Mouse (Mus musculus) lung, adult 2 months (tissue): ENCODE data around the gene Nsd1.

Experiments used
- CTCF ChIP-seq: fragments of 200-500 bp; IDR thresholded peaks from 2 replicates; pipeline ENCODE4 v1.5.1; 2011; ENCODE audit warnings: mild to moderate bottlenecking, low read length, control low read depth; ENCODE audit not compliant: insufficient read depth
- POLR2A ChIP-seq: fragments of 200-500 bp; IDR thresholded peaks from 2 replicates; pipeline ENCODE4 v1.6.1; 2011; ENCODE audit warnings: low read depth, mild to moderate bottlenecking, control low read depth, low read length, borderline replicate concordance; ENCODE audit errors: extremely low read depth

DNA sequence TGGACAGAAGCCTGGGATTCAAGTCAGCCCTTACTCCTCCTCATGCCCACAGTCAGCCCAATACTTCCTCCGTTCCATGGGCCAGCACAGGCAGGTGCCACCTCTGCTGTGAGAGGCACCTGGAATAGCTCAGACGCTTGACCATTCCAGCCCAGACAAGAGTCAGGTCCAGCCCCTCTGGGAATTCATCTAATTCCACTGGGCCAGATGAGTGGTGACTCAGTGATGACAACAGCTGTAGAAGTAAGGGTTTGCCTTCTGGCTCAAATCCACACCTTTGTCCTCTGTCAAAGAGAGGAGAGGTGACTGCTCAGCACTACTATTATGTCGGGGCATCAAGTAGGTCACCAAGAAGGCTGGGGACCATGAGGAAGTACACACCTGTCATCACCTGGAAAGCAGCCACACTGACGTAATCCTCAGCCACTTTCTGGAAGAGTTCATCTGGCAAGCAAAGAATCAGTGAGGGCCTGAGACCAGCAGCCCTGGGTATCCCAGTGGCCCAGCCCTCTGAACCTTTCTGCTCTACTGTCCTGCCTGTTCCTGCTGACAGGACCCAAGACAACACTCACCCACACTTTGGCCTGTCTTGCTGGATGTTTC lies 110.5 kb downstream of the Nsd1 start, which contains the start of gene Prelid1:
- TF ChIP-seq CTCF (no peak), POLR2A (no peak)
